Mouse (Mus musculus) adrenal gland, adult 8-10 months (tissue): ENCODE measurements at regions not wholly inside any gene's neighbourhood (a gene's known extent, or its start where the extent isn't known, plus 50 kb on each side); places are given as distances from the start of the nearest gene placed in this dataset.

Source experiments
- DNase-seq: peaks from one replicate; pipeline ENCODE4 v3.0.0; 2022

DNA sequence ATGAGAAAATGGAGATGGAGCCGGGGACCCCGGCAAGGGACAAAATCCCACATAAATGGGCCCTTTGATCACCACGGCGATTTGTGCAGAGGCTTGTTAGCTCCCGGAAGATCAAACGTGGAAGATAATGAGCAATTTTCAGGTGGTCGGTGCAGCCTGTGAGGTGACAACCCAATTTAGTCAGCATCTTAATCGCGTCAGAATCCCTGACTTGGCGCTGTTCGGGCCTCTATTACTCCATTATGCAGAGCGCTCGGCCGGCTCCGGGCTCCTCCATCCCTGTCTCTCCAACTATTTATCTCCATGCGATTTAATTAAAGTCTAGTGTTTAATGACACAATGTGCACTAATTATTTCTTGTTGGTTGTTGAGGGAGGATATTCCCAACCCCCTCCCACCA is 66.1 kb upstream of the Igsf21 start:
- no peak for DNase-seq

DNA sequence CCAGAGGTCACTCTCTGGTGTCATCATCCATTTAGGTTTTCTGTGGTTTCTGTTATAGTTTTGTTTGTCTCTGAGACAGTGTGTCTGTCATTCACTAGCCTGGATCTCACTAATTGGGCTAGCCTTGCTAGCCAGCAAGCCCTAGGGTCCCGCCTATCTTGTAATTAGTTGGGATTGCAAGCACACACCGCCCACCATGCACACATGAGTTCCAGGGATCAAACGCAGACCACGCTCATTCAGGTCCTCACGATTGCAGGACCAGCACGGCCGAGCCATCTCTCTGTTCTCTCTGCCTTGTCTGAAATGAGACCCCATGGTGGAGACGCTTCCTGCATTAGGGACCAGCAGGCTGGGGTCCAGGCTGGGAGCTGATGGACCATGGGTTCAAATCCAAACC is 60.9 kb upstream of the Igsf21 start:
- no peak for DNase-seq

- DNase-seq = no peak
Observed at GRCm38 (mm10) chr4:140304960-140305359, 58.4 kb upstream of the Igsf21 start.

GRCm38 (mm10) chr4:140301661-140302060 is 55.1 kb upstream of the Igsf21 start:
- no peak for DNase-seq

DNA sequence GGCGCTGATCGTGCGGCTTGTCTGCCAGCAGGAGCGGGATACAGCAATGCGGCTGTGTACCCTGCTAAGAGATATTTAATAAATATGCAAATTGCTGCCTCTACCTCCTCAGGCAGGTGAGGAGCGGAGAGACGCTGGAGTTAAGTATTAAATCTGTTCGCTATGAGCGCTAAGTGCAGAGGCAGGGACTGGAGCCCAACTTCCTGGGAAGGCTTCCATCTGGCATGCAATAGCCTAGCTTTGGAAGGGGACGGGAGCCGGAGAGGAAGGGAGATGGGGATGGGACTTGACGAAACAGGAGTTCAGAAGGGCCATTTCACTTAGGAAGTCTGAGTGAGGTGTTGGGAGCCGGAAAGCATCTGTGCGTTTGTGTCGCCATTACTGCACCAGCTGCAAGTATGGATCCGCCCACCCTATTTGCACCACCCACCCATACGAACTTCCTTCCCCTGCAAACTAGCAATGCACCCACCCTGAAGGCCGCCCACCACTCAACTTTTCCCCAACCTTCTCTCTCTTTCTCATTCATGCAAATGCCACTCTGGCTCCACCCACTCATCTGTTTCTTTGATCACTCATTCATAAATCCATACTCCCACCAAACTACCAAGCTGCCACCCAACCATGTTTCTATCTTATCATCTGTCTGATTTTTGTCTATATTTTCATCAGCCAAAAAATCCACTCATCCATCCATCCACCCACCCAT is 51.5 kb upstream of the Igsf21 start:
- no peak for DNase-seq
